Mouse (Mus musculus): ENCODE measurements around the gene D17H6S53E. TPM values are rescaled to one million over a fixed set of nuclear protein-coding genes. Genes with fewer than 3 reads are reported as not detected.

The D17H6S53E gene
- polyA plus RNA-seq, 1 experiment from 2014 or later, result 2.5 TPM

DNA sequence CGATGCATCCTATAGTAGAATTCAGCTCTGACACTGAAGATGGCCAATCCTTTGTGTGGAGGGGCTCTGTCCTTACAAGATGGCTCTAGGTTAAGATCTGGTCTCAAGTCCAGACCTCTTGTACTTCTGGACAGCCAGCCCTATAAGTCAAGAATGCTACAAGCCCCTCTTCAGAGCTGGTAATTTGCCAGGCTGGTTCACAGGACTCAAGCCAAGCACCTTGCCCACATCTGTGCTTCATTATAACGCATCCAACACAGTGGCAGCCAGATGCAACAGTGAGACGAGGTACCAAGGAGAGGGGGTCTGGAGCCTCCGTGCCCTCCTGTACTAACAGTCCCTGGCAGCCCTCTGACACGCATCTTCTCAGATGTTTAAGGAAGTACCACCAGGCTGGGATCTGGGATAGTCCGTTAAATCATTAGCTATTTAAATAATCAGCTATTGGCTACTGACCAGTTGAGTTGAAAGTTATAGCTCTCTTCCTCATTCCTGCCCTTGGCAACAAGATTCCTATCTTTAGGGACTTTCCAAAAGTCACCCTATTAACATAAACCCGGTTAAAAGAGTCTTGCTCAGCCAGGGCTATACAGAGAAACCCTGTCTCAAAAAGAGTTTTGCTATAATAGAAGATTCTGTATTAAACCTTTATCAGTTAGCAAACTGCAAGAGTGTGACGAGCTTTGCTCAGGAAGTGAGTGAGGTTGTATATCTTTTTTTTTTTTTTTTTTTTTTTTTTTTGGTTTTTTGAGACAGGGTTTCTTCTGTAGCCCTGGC, 48.2 kb downstream of the D17H6S53E start:
- no peaks in the 10 kb centered on the region for H3K36me3 ChIP-seq (replicated peaks)
- H3K4me2 ChIP-seq, result no peak overlapping the region
- no peaks in the 10 kb centered on the region for H3K27me3 ChIP-seq
- WGBS (ENCODE audit: insufficient replicate concordance), result 50% methylated on average over 8 of the region's 8 CpGs
- H3K4me3 ChIP-seq (replicated peaks), result no peak overlapping the region
- H3K27ac ChIP-seq (replicated peaks), result no peak overlapping the region
- no peaks in the 10 kb centered on the region for H3K9me3 ChIP-seq (replicated peaks)
- H3K4me1 ChIP-seq (replicated peaks), result no peaks in the 10 kb centered on the region; the same call in 1 of the 2 replicates
- ATAC-seq (ENCODE audit: insufficient read depth), result no peak
- no peak overlapping the region for H3K9ac ChIP-seq

GRCm38 (mm10) chr17:35175382-35175781, 49.2 kb downstream of the D17H6S53E start:
- Histone ChIP-seq H3K9ac (no peak overlapping the region), H3K4me1 (replicated peaks) (no peaks in the 10 kb centered on the region; the same call in 1 of the 2 replicates), H3K36me3 (replicated peaks) (no peaks in the 10 kb centered on the region), H3K27me3 (no peaks in the 10 kb centered on the region), H3K9me3 (replicated peaks) (no peaks in the 10 kb centered on the region), H3K4me3 (replicated peaks) (no peak overlapping the region), H3K4me2 (no peak overlapping the region), H3K27ac (replicated peaks) (no peak overlapping the region)
- no peak for ATAC-seq (ENCODE audit: insufficient read depth)
- 65% methylated on average over 6 of the region's 6 CpGs for WGBS (ENCODE audit: insufficient replicate concordance)

DNA sequence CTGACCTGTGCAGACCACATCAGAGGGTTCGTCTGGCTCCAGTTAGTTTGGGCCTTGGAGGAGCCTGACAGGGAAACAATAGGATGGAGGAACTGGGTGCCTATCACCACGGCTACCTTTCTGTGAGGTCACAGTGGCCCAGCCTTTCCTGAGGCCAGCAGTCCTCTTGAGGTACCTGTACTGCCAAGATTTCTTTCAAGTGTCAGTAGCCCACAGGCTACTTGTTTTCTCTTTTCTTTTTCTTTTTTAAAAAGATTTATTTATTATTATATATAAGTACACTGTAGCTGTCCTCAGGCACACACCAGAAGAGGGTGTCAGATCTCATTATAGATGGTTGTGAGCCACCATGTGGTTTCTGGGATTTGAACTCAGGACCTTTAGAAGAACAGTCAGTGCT, 49.8 kb downstream of the D17H6S53E start, which contains the start of gene Aif1:
Aif1 (minus strand) TSS at position 101 of the 400 bp plus-strand sequence.
- H3K27me3 ChIP-seq, result no peaks in the 10 kb centered on the region
- H3K4me1 ChIP-seq (replicated peaks), result no peaks in the 10 kb centered on the region; the same call in 1 of the 2 replicates
- no peaks in the 10 kb centered on the region for H3K36me3 ChIP-seq (replicated peaks)
- 39% methylated on average over 2 of the region's 2 CpGs for WGBS (ENCODE audit: insufficient replicate concordance)
- no peak within 1 kb of the TSS for H3K4me3 ChIP-seq (replicated peaks)
- H3K27ac ChIP-seq (replicated peaks), result no peak within 1 kb of the TSS
- H3K9ac ChIP-seq, result no peak within 1 kb of the TSS
- no peaks in the 10 kb centered on the region for H3K9me3 ChIP-seq (replicated peaks)
- no peak for ATAC-seq (ENCODE audit: insufficient read depth)
- H3K4me2 ChIP-seq, result no peak within 1 kb of the TSS

Other genes with a start within 250 kb of the D17H6S53E start
- gene Zbtb12, start 246.9 kb upstream of the D17H6S53E start, polyA plus RNA-seq (2015; fragmentation: Nextera tagmentation; extraction: Ambion mirVana), result 0.41 and 0.64 TPM in 2 replicates
- 0.07 TPM in 1 of 2 replicates, not detected in the other for gene Gm20547, start 244.3 kb upstream of the D17H6S53E start, polyA plus RNA-seq (2015; fragmentation: Nextera tagmentation; extraction: Ambion mirVana)
- gene C2, start 228.1 kb upstream of the D17H6S53E start, polyA plus RNA-seq (2015; fragmentation: Nextera tagmentation; extraction: Ambion mirVana), result 25.2 and 26.5 TPM in 2 replicates
- gene Ehmt2, start 227.9 kb upstream of the D17H6S53E start, polyA plus RNA-seq (2015; fragmentation: Nextera tagmentation; extraction: Ambion mirVana), result 14.6 and 15.1 TPM in 2 replicates
- 3.0 and 3.1 TPM in 2 replicates for gene Slc44a4, start 211.9 kb upstream of the D17H6S53E start, polyA plus RNA-seq (2015; fragmentation: Nextera tagmentation; extraction: Ambion mirVana)
- gene Neu1, start 195.1 kb upstream of the D17H6S53E start, polyA plus RNA-seq (2015; fragmentation: Nextera tagmentation; extraction: Ambion mirVana), result 17.1 and 19.8 TPM in 2 replicates
- gene Hspa1b, start 167.1 kb upstream of the D17H6S53E start, polyA plus RNA-seq (2015; fragmentation: Nextera tagmentation; extraction: Ambion mirVana), result 0.06 and 0.14 TPM in 2 replicates
- gene Gm20481, start 156.5 kb upstream of the D17H6S53E start, polyA plus RNA-seq (2015; fragmentation: Nextera tagmentation; extraction: Ambion mirVana), result 0.32 TPM in 1 of 2 replicates, not detected in the other
- 0.96 and 1.6 TPM in 2 replicates for gene Hspa1a, start 154.2 kb upstream of the D17H6S53E start, polyA plus RNA-seq (2015; fragmentation: Nextera tagmentation; extraction: Ambion mirVana)
- gene Hspa1l, start 153.7 kb upstream of the D17H6S53E start, polyA plus RNA-seq (2015; fragmentation: Nextera tagmentation; extraction: Ambion mirVana), result 0.25 and 0.31 TPM in 2 replicates
- 120 and 123 TPM in 2 replicates for gene Lsm2, start 144.5 kb upstream of the D17H6S53E start, polyA plus RNA-seq (2015; fragmentation: Nextera tagmentation; extraction: Ambion mirVana)
- 99.0 and 133 TPM in 2 replicates for gene Vars, start 125.4 kb upstream of the D17H6S53E start, polyA plus RNA-seq (2015; fragmentation: Nextera tagmentation; extraction: Ambion mirVana)
- gene Vwa7, start 109.8 kb upstream of the D17H6S53E start, polyA plus RNA-seq (2015; fragmentation: Nextera tagmentation; extraction: Ambion mirVana), result 0.09 and 0.12 TPM in 2 replicates
- gene Sapcd1, start 98.4 kb upstream of the D17H6S53E start, polyA plus RNA-seq (2015; fragmentation: Nextera tagmentation; extraction: Ambion mirVana), result 2.2 and 2.3 TPM in 2 replicates
- 3.4 and 4.3 TPM in 2 replicates for gene Msh5, start 79.6 kb upstream of the D17H6S53E start, polyA plus RNA-seq (2015; fragmentation: Nextera tagmentation; extraction: Ambion mirVana)
- 120 and 122 TPM in 2 replicates for gene Clic1, start 76.4 kb upstream of the D17H6S53E start, polyA plus RNA-seq (2015; fragmentation: Nextera tagmentation; extraction: Ambion mirVana)
- 18.6 and 22.8 TPM in 2 replicates for gene Ddah2, start 67.3 kb upstream of the D17H6S53E start, polyA plus RNA-seq (2015; fragmentation: Nextera tagmentation; extraction: Ambion mirVana)
- 0.21 and 0.40 TPM in 2 replicates for gene Ly6g6c, start 61.0 kb upstream of the D17H6S53E start, polyA plus RNA-seq (2015; fragmentation: Nextera tagmentation; extraction: Ambion mirVana)
- 3.2 and 4.4 TPM in 2 replicates for gene Mpig6b, start 60.2 kb upstream of the D17H6S53E start, polyA plus RNA-seq (2015; fragmentation: Nextera tagmentation; extraction: Ambion mirVana)
- gene Ly6g6e, start 49.5 kb upstream of the D17H6S53E start, polyA plus RNA-seq (2015; fragmentation: Nextera tagmentation; extraction: Ambion mirVana), result 0.12 and 0.26 TPM in 2 replicates
- gene Ly6g6d, start 48.3 kb upstream of the D17H6S53E start, polyA plus RNA-seq (2015; fragmentation: Nextera tagmentation; extraction: Ambion mirVana), result 0.41 and 0.70 TPM in 2 replicates
- gene Ly6g6f, start 40.8 kb upstream of the D17H6S53E start, polyA plus RNA-seq (2015; fragmentation: Nextera tagmentation; extraction: Ambion mirVana), result 5.1 and 7.0 TPM in 2 replicates
- gene Abhd16a, start 37.1 kb upstream of the D17H6S53E start, polyA plus RNA-seq (2015; fragmentation: Nextera tagmentation; extraction: Ambion mirVana), result 50.0 and 53.2 TPM in 2 replicates
- gene Ly6g5c, start 18.1 kb upstream of the D17H6S53E start, polyA plus RNA-seq (2015; fragmentation: Nextera tagmentation; extraction: Ambion mirVana), result not detected in 2 replicates
- gene Ly6g5b, start 10.9 kb upstream of the D17H6S53E start, polyA plus RNA-seq (2015; fragmentation: Nextera tagmentation; extraction: Ambion mirVana), result 0.23 and 0.24 TPM in 2 replicates
- gene Gpank1, start 4.9 kb upstream of the D17H6S53E start, polyA plus RNA-seq (2015; fragmentation: Nextera tagmentation; extraction: Ambion mirVana), result 12.8 and 15.5 TPM in 2 replicates
- gene Csnk2b, start 4.3 kb upstream of the D17H6S53E start, polyA plus RNA-seq (2015; fragmentation: Nextera tagmentation; extraction: Ambion mirVana), result 125 TPM in 2 replicates
- gene Apom, start 5.7 kb downstream of the D17H6S53E start, polyA plus RNA-seq (2015; fragmentation: Nextera tagmentation; extraction: Ambion mirVana), result 853 and 907 TPM in 2 replicates
- 19.3 and 20.0 TPM in 2 replicates for gene Bag6, start 8.8 kb downstream of the D17H6S53E start, polyA plus RNA-seq (2015; fragmentation: Nextera tagmentation; extraction: Ambion mirVana)
- gene Prrc2a, start 38.5 kb downstream of the D17H6S53E start, polyA plus RNA-seq (2015; fragmentation: Nextera tagmentation; extraction: Ambion mirVana), result 46.9 and 52.2 TPM in 2 replicates
- gene Aif1, start 49.7 kb downstream of the D17H6S53E start, polyA plus RNA-seq (2015; fragmentation: Nextera tagmentation; extraction: Ambion mirVana), result 20.5 and 22.2 TPM in 2 replicates
- 40.1 and 40.2 TPM in 2 replicates for gene Lst1, start 62.1 kb downstream of the D17H6S53E start, polyA plus RNA-seq (2015; fragmentation: Nextera tagmentation; extraction: Ambion mirVana)
- 1.2 and 2.0 TPM in 2 replicates for gene Ltb, start 68.1 kb downstream of the D17H6S53E start, polyA plus RNA-seq (2015; fragmentation: Nextera tagmentation; extraction: Ambion mirVana)
- 0.31 and 0.36 TPM in 2 replicates for gene Tnf, start 75.6 kb downstream of the D17H6S53E start, polyA plus RNA-seq (2015; fragmentation: Nextera tagmentation; extraction: Ambion mirVana)
- 0.06 TPM in 1 of 2 replicates, not detected in the other for gene Lta, start 79.0 kb downstream of the D17H6S53E start, polyA plus RNA-seq (2015; fragmentation: Nextera tagmentation; extraction: Ambion mirVana)
- gene Gm16181, start 94.5 kb downstream of the D17H6S53E start, polyA plus RNA-seq (2015; fragmentation: Nextera tagmentation; extraction: Ambion mirVana), result 0.24 TPM in 1 of 2 replicates, not detected in the other
- 0.58 and 0.63 TPM in 2 replicates for gene Atp6v1g2, start 107.3 kb downstream of the D17H6S53E start, polyA plus RNA-seq (2015; fragmentation: Nextera tagmentation; extraction: Ambion mirVana)
- 3.2 and 3.6 TPM in 2 replicates for gene Nfkbil1, start 109.4 kb downstream of the D17H6S53E start, polyA plus RNA-seq (2015; fragmentation: Nextera tagmentation; extraction: Ambion mirVana)
- gene Ddx39b, start 115.4 kb downstream of the D17H6S53E start, polyA plus RNA-seq (2015; fragmentation: Nextera tagmentation; extraction: Ambion mirVana), result 141 and 150 TPM in 2 replicates
- 99.7 and 119 TPM in 2 replicates for gene H2-D1, start 136.4 kb downstream of the D17H6S53E start, polyA plus RNA-seq (2015; fragmentation: Nextera tagmentation; extraction: Ambion mirVana)
- gene H2-Q1, start 194.0 kb downstream of the D17H6S53E start, polyA plus RNA-seq (2015; fragmentation: Nextera tagmentation; extraction: Ambion mirVana), result 0.58 and 0.70 TPM in 2 replicates
- 0.94 and 1.4 TPM in 2 replicates for gene H2-Q2, start 215.9 kb downstream of the D17H6S53E start, polyA plus RNA-seq (2015; fragmentation: Nextera tagmentation; extraction: Ambion mirVana)

Measured in liver, embryonic 15.5 days (tissue).